Mouse (Mus musculus): Measurements from ENCODE around the gene Irs3. TPM values are rescaled to one million over a fixed set of nuclear protein-coding genes. Genes with fewer than 3 reads are reported as not detected.

Irs3 gene
- polyA plus RNA-seq, 1 experiment from 2014 or later = 0.80 TPM

GRCm38 (mm10) chr5:137610548-137611244 lies 34.8 kb downstream of the Irs3 start:
- H3K4me3 ChIP-seq (ENCODE audit: low read depth, low read length) = peak overlapping the region; percentile 20; the same call in 1 of the 2 replicates
- no peaks in the 10 kb centered on the region for H3K27me3 ChIP-seq (replicated peaks; ENCODE audit: insufficient read depth, low read length)
- no peak for TF ChIP-seq EP300 (IDR thresholded peaks at IDR 0.05)
- peak; percentile 24; the same call in 1 of the 2 replicates for TF ChIP-seq CTCF (IDR thresholded peaks at IDR 0.05)
- no peaks in the 10 kb centered on the region for H3K9me3 ChIP-seq (ENCODE audit: low read length)
- peaks cover 24% of the 10 kb centered on the region; the same call in 1 of the 2 replicates for H3K4me1 ChIP-seq (ENCODE audit: insufficient read depth, low read depth, low read length)
- peak overlapping the region; percentile 84 for H3K27ac ChIP-seq (ENCODE audit: low read length)
- no peaks in the 10 kb centered on the region for H3K36me3 ChIP-seq (ENCODE audit: insufficient read depth, low read length)
- ATAC-seq (peak; percentile 73), DNase-seq (ENCODE audit: low spot score) (peak; percentile 81)
- peak overlapping the region; percentile 42 for H3K4me2 ChIP-seq (replicated peaks; ENCODE audit: low read depth, low read length)
- WGBS = 13% methylated on average over 8 of the region's 12 CpGs
- H3K9ac ChIP-seq (replicated peaks; ENCODE audit: low read depth) = no peak overlapping the region; the same call in 1 of the 2 replicates

- TF ChIP-seq EP300 (IDR thresholded peaks at IDR 0.05) (no peak), CTCF (IDR thresholded peaks at IDR 0.05) (no peak)
- peak overlapping the region; percentile 84; the same call in 1 of the 2 replicates for H3K27ac ChIP-seq (ENCODE audit: low read length)
- 48% methylated on average over 4 of the region's 4 CpGs for WGBS
- peak overlapping the region; percentile 42 for H3K4me2 ChIP-seq (replicated peaks; ENCODE audit: low read depth, low read length)
- H3K9me3 ChIP-seq (ENCODE audit: low read length) = no peaks in the 10 kb centered on the region
- no peaks in the 10 kb centered on the region for H3K36me3 ChIP-seq (ENCODE audit: insufficient read depth, low read length)
- H3K27me3 ChIP-seq (replicated peaks; ENCODE audit: insufficient read depth, low read length) = no peaks in the 10 kb centered on the region
- DNase-seq (ENCODE audit: low spot score) (no peak), ATAC-seq (no peak)
- no peak overlapping the region; the same call in 1 of the 2 replicates for H3K9ac ChIP-seq (replicated peaks; ENCODE audit: low read depth)
- peaks cover 24% of the 10 kb centered on the region; the same call in 1 of the 2 replicates for H3K4me1 ChIP-seq (ENCODE audit: insufficient read depth, low read depth, low read length)
- H3K4me3 ChIP-seq (ENCODE audit: low read depth, low read length) = 0 out of 2 replicates have a peak overlapping the region, but pooled peaks have one; percentile 20
These were observed 35.5 kb downstream of the Irs3 start for GRCm38 (mm10) chr5:137610056-137610455.

- Histone ChIP-seq H3K4me1 (ENCODE audit: insufficient read depth, low read depth, low read length) (peaks cover 24% of the 10 kb centered on the region; the same call in 1 of the 2 replicates), H3K9me3 (ENCODE audit: low read length) (no peaks in the 10 kb centered on the region), H3K4me2 (replicated peaks; ENCODE audit: low read depth, low read length) (no peak overlapping the region), H3K27me3 (replicated peaks; ENCODE audit: insufficient read depth, low read length) (no peaks in the 10 kb centered on the region), H3K36me3 (ENCODE audit: insufficient read depth, low read length) (no peaks in the 10 kb centered on the region), H3K27ac (ENCODE audit: low read length) (no peak overlapping the region), H3K4me3 (ENCODE audit: low read depth, low read length) (no peak overlapping the region), H3K9ac (replicated peaks; ENCODE audit: low read depth) (no peak overlapping the region)
- WGBS = 76% methylated on average over 3 of the region's 3 CpGs
- ATAC-seq = no peak
- TF ChIP-seq EP300 (IDR thresholded peaks at IDR 0.05) (no peak), CTCF (IDR thresholded peaks at IDR 0.05) (no peak)
- no peak for DNase-seq (ENCODE audit: low spot score)
These were observed 36.2 kb downstream of the Irs3 start for GRCm38 (mm10) chr5:137609292-137609691.

GRCm38 (mm10) chr5:137608654-137609190 lies 36.8 kb downstream of the Irs3 start:
- H3K27ac ChIP-seq (ENCODE audit: low read length) = no peak overlapping the region
- 29% methylated on average over 22 of the region's 23 CpGs for WGBS
- 0 out of 2 replicates have a peak overlapping the region, but pooled peaks have one; percentile 26 for H3K9ac ChIP-seq (replicated peaks; ENCODE audit: low read depth)
- peak; percentile 32 for DNase-seq (ENCODE audit: low spot score)
- H3K4me1 ChIP-seq (ENCODE audit: insufficient read depth, low read depth, low read length) = peaks cover 24% of the 10 kb centered on the region; the same call in 1 of the 2 replicates
- no peaks in the 10 kb centered on the region for H3K9me3 ChIP-seq (ENCODE audit: low read length)
- H3K27me3 ChIP-seq (replicated peaks; ENCODE audit: insufficient read depth, low read length) = no peaks in the 10 kb centered on the region
- ATAC-seq = no peak
- H3K4me3 ChIP-seq (ENCODE audit: low read depth, low read length) = no peak overlapping the region
- TF ChIP-seq EP300 (IDR thresholded peaks at IDR 0.05) (no peak), CTCF (IDR thresholded peaks at IDR 0.05) (peak; percentile 45)
- H3K4me2 ChIP-seq (replicated peaks; ENCODE audit: low read depth, low read length) = peak overlapping the region; percentile 46
- H3K36me3 ChIP-seq (ENCODE audit: insufficient read depth, low read length) = no peaks in the 10 kb centered on the region

- no peak overlapping the region for H3K4me3 ChIP-seq (ENCODE audit: low read depth, low read length)
- 33% methylated on average over 25 of the region's 26 CpGs for WGBS
These were observed 37.5 kb downstream of the Irs3 start for GRCm38 (mm10) chr5:137607860-137608653.

GRCm38 (mm10) chr5:137601365-137601729 lies 44.2 kb downstream of the Irs3 start:
- DNase-seq (ENCODE audit: low spot score) = peak; percentile 53
- no peak for TF ChIP-seq CTCF (IDR thresholded peaks at IDR 0.05)
- TF ChIP-seq EP300 (IDR thresholded peaks at IDR 0.05) = no peak

More at GRCm38 (mm10) chr5:137607860-137608653, 37.5 kb downstream of the Irs3 start:
- Histone ChIP-seq H3K9ac (replicated peaks; ENCODE audit: low read depth) (0 out of 2 replicates have a peak overlapping the region, but pooled peaks have one; percentile 26), H3K4me2 (replicated peaks; ENCODE audit: low read depth, low read length) (peak overlapping the region; percentile 46), H3K4me1 (ENCODE audit: insufficient read depth, low read depth, low read length) (peaks cover 24% of the 10 kb centered on the region; the same call in 1 of the 2 replicates), H3K9me3 (ENCODE audit: low read length) (no peaks in the 10 kb centered on the region), H3K36me3 (ENCODE audit: insufficient read depth, low read length) (no peaks in the 10 kb centered on the region), H3K27ac (ENCODE audit: low read length) (no peak overlapping the region), H3K27me3 (replicated peaks; ENCODE audit: insufficient read depth, low read length) (no peaks in the 10 kb centered on the region)
- no peak for DNase-seq (ENCODE audit: low spot score)
- no peak for ATAC-seq
- TF ChIP-seq CTCF (IDR thresholded peaks at IDR 0.05) (no peak), EP300 (IDR thresholded peaks at IDR 0.05) (no peak)

More at GRCm38 (mm10) chr5:137601365-137601729, 44.2 kb downstream of the Irs3 start:
- under 1% methylated on average over 22 of the region's 22 CpGs for WGBS
- no peaks in the 10 kb centered on the region for H3K27me3 ChIP-seq (replicated peaks; ENCODE audit: insufficient read depth, low read length)
- peaks cover 5% of the 10 kb centered on the region for H3K4me1 ChIP-seq (ENCODE audit: insufficient read depth, low read depth, low read length)
- 0 out of 2 replicates have a peak overlapping the region, but pooled peaks have one; percentile 39 for H3K9ac ChIP-seq (replicated peaks; ENCODE audit: low read depth)
- no peaks in the 10 kb centered on the region for H3K36me3 ChIP-seq (ENCODE audit: insufficient read depth, low read length)
- H3K27ac ChIP-seq (ENCODE audit: low read length) = peak overlapping the region; percentile 47
- peak overlapping the region; percentile 75 for H3K4me3 ChIP-seq (ENCODE audit: low read depth, low read length)
- H3K9me3 ChIP-seq (ENCODE audit: low read length) = no peaks in the 10 kb centered on the region
- ATAC-seq = no peak
- H3K4me2 ChIP-seq (replicated peaks; ENCODE audit: low read depth, low read length) = peak overlapping the region; percentile 61
